Mouse (Mus musculus): ENCODE results near the gene Fbxo11. TPM values are rescaled to one million over a fixed set of nuclear protein-coding genes. Genes with fewer than 3 reads are reported as not detected.
"Not testable (repeated sequence)": the region's sequence is repeated elsewhere in the genome, so short reads cannot be mapped to it uniquely, and the experiment has no call there.

The Fbxo11 gene
- polyA plus RNA-seq, 2 experiments = 29.5 to 63.0 TPM

- Histone ChIP-seq H3K36me3 (ENCODE audit: control insufficient read depth, insufficient read depth, low read length) (peaks cover 2% of the 10 kb centered on the region; the same call in 1 of the 2 replicates), H3K4me3 (replicated peaks; ENCODE audit: low read length) (no peak overlapping the region), H3K9me3 (ENCODE audit: control insufficient read depth, low read length) (no peaks in the 10 kb centered on the region), H3K27ac (replicated peaks; ENCODE audit: low read depth, low read length) (no peak overlapping the region), H3K9ac (ENCODE audit: low read depth, low read length, severe bottlenecking) (no peak overlapping the region), H3K4me2 (replicated peaks; ENCODE audit: low read depth, low read length, severe bottlenecking) (no peak overlapping the region), H3K27me3 (ENCODE audit: control insufficient read depth, insufficient read depth, low read length) (no peaks in the 10 kb centered on the region), H3K4me1 (ENCODE audit: control insufficient read depth, insufficient read depth, low read length) (peaks cover 10% of the 10 kb centered on the region; the same call in 1 of the 2 replicates)
- no peak for TF ChIP-seq POLR2A (IDR thresholded peaks at IDR 0.05; ENCODE audit: borderline replicate concordance, extremely low read depth, insufficient read depth, insufficient read length)
- 71% methylated on average over 5 of the region's 5 CpGs for WGBS
- ATAC-seq (ENCODE audit: low FRiP score, low read depth) = no peak
- no peak for DNase-seq (ENCODE audit: low spot score)
Observed at GRCm38 (mm10) chr17:87972856-87973255, 92.2 kb downstream of the Fbxo11 start.

- 86% methylated on average over 15 of the region's 15 CpGs for WGBS
- H3K4me1 ChIP-seq (ENCODE audit: control insufficient read depth, insufficient read depth, low read length) = peaks cover 10% of the 10 kb centered on the region; the same call in 1 of the 2 replicates
- not testable (repeated sequence) for H3K27ac ChIP-seq (replicated peaks; ENCODE audit: low read depth, low read length); H3K4me2 ChIP-seq (replicated peaks; ENCODE audit: low read depth, low read length, severe bottlenecking); H3K36me3 ChIP-seq (ENCODE audit: control insufficient read depth, insufficient read depth, low read length); DNase-seq (ENCODE audit: low spot score); H3K27me3 ChIP-seq (ENCODE audit: control insufficient read depth, insufficient read depth, low read length); H3K9ac ChIP-seq (ENCODE audit: low read depth, low read length, severe bottlenecking); H3K9me3 ChIP-seq (ENCODE audit: control insufficient read depth, low read length); ATAC-seq (ENCODE audit: low FRiP score, low read depth); H3K4me3 ChIP-seq (replicated peaks; ENCODE audit: low read length)
Observed at GRCm38 (mm10) chr17:87971696-87972591, 93.1 kb downstream of the Fbxo11 start.

- not testable (repeated sequence) for H3K36me3 ChIP-seq (ENCODE audit: control insufficient read depth, insufficient read depth, low read length); H3K9ac ChIP-seq (ENCODE audit: low read depth, low read length, severe bottlenecking); H3K27me3 ChIP-seq (ENCODE audit: control insufficient read depth, insufficient read depth, low read length); H3K4me1 ChIP-seq (ENCODE audit: control insufficient read depth, insufficient read depth, low read length); H3K9me3 ChIP-seq (ENCODE audit: control insufficient read depth, low read length); DNase-seq (ENCODE audit: low spot score); H3K4me3 ChIP-seq (replicated peaks; ENCODE audit: low read length); H3K27ac ChIP-seq (replicated peaks; ENCODE audit: low read depth, low read length); H3K4me2 ChIP-seq (replicated peaks; ENCODE audit: low read depth, low read length, severe bottlenecking)
- 0 out of 2 replicates have a peak, but pooled peaks have one; percentile 60 for ATAC-seq (ENCODE audit: low FRiP score, low read depth)
- 38% methylated on average over 5 of the region's 8 CpGs for WGBS
Observed at GRCm38 (mm10) chr17:87968483-87968926, 96.6 kb downstream of the Fbxo11 start.

GRCm38 (mm10) chr17:87963081-87964075 is 101.7 kb downstream of the Fbxo11 start:
- Histone ChIP-seq H3K27me3 (ENCODE audit: control insufficient read depth, insufficient read depth, low read length) (no peaks in the 10 kb centered on the region), H3K9ac (ENCODE audit: low read depth, low read length, severe bottlenecking) (no peak overlapping the region), H3K9me3 (ENCODE audit: control insufficient read depth, low read length) (no peaks in the 10 kb centered on the region), H3K4me1 (ENCODE audit: control insufficient read depth, insufficient read depth, low read length) (no peaks in the 10 kb centered on the region), H3K36me3 (ENCODE audit: control insufficient read depth, insufficient read depth, low read length) (no peaks in the 10 kb centered on the region), H3K4me3 (replicated peaks; ENCODE audit: low read length) (no peak overlapping the region), H3K27ac (replicated peaks; ENCODE audit: low read depth, low read length) (no peak overlapping the region), H3K4me2 (replicated peaks; ENCODE audit: low read depth, low read length, severe bottlenecking) (no peak overlapping the region)
- ATAC-seq (ENCODE audit: low FRiP score, low read depth) (no peak), DNase-seq (ENCODE audit: low spot score) (no peak)
- TF ChIP-seq POLR2A (IDR thresholded peaks at IDR 0.05; ENCODE audit: borderline replicate concordance, extremely low read depth, insufficient read depth, insufficient read length) = no peak
- WGBS = 89% methylated on average over 13 of the region's 14 CpGs

- WGBS = 87% methylated on average over 5 of the region's 5 CpGs
- H3K4me2 ChIP-seq (replicated peaks; ENCODE audit: low read depth, low read length, severe bottlenecking); H3K4me1 ChIP-seq (ENCODE audit: control insufficient read depth, insufficient read depth, low read length); H3K36me3 ChIP-seq (ENCODE audit: control insufficient read depth, insufficient read depth, low read length); H3K27me3 ChIP-seq (ENCODE audit: control insufficient read depth, insufficient read depth, low read length); H3K9ac ChIP-seq (ENCODE audit: low read depth, low read length, severe bottlenecking); H3K27ac ChIP-seq (replicated peaks; ENCODE audit: low read depth, low read length); ATAC-seq (ENCODE audit: low FRiP score, low read depth); DNase-seq (ENCODE audit: low spot score); H3K4me3 ChIP-seq (replicated peaks; ENCODE audit: low read length); H3K9me3 ChIP-seq (ENCODE audit: control insufficient read depth, low read length): not testable (repeated sequence)
Observed at GRCm38 (mm10) chr17:87959931-87960330, 105.2 kb downstream of the Fbxo11 start.

- not testable (repeated sequence) for H3K27ac ChIP-seq (replicated peaks; ENCODE audit: low read depth, low read length); H3K4me1 ChIP-seq (ENCODE audit: control insufficient read depth, insufficient read depth, low read length); H3K9ac ChIP-seq (ENCODE audit: low read depth, low read length, severe bottlenecking); H3K27me3 ChIP-seq (ENCODE audit: control insufficient read depth, insufficient read depth, low read length); H3K4me3 ChIP-seq (replicated peaks; ENCODE audit: low read length); H3K36me3 ChIP-seq (ENCODE audit: control insufficient read depth, insufficient read depth, low read length); DNase-seq (ENCODE audit: low spot score); H3K4me2 ChIP-seq (replicated peaks; ENCODE audit: low read depth, low read length, severe bottlenecking); H3K9me3 ChIP-seq (ENCODE audit: control insufficient read depth, low read length); ATAC-seq (ENCODE audit: low FRiP score, low read depth)
- WGBS = 94% methylated on average over 11 of the region's 11 CpGs
Observed at GRCm38 (mm10) chr17:87959406-87959805, 105.7 kb downstream of the Fbxo11 start.
